Mouse (Mus musculus): ENCODE results near the gene Limch1. TPM values are rescaled to one million over a fixed set of nuclear protein-coding genes. Genes with fewer than 3 reads are reported as not detected.
A peak's percentile ranks its signal among the peaks of the same experiment; 100 is the strongest.

The Limch1 gene
- polyA plus RNA-seq, 1 experiment from 2014 or later: 6.7 TPM

GRCm38 (mm10) chr5:66826844-66827243 is 81.2 kb downstream of the Limch1 start:
- no peaks in the 10 kb centered on the region for H3K36me3 ChIP-seq (ENCODE audit: control insufficient read depth, insufficient read depth)
- no peak overlapping the region for H3K27ac ChIP-seq (ENCODE audit: low read depth, low read length)
- TF ChIP-seq CTCF (IDR thresholded peaks at IDR 0.05; ENCODE audit: low read depth): no peak
- H3K4me3 ChIP-seq (ENCODE audit: low read depth, low read length): no peak overlapping the region
- no peaks in the 10 kb centered on the region for H3K27me3 ChIP-seq (replicated peaks; ENCODE audit: control insufficient read depth, insufficient read depth, low read length)
- H3K4me2 ChIP-seq (replicated peaks; ENCODE audit: low read depth): no peak overlapping the region
- WGBS: 54% methylated on average over 8 of the region's 8 CpGs
- no peaks in the 10 kb centered on the region for H3K4me1 ChIP-seq (replicated peaks; ENCODE audit: control insufficient read depth, insufficient read depth, low read length)
- H3K9me3 ChIP-seq (ENCODE audit: control insufficient read depth): no peaks in the 10 kb centered on the region
- ATAC-seq: no peak
- no peak overlapping the region for H3K9ac ChIP-seq (ENCODE audit: low read depth, low read length)

- Histone ChIP-seq H3K4me1 (replicated peaks; ENCODE audit: control insufficient read depth, insufficient read depth, low read length) (no peaks in the 10 kb centered on the region), H3K27ac (ENCODE audit: low read depth, low read length) (no peak overlapping the region), H3K9me3 (ENCODE audit: control insufficient read depth) (no peaks in the 10 kb centered on the region), H3K9ac (ENCODE audit: low read depth, low read length) (no peak overlapping the region), H3K27me3 (replicated peaks; ENCODE audit: control insufficient read depth, insufficient read depth, low read length) (no peaks in the 10 kb centered on the region), H3K4me2 (replicated peaks; ENCODE audit: low read depth) (no peak overlapping the region), H3K36me3 (ENCODE audit: control insufficient read depth, insufficient read depth) (no peaks in the 10 kb centered on the region), H3K4me3 (ENCODE audit: low read depth, low read length) (no peak overlapping the region)
- no peak for TF ChIP-seq CTCF (IDR thresholded peaks at IDR 0.05; ENCODE audit: low read depth)
- no peak for ATAC-seq
- 87% methylated on average over 5 of the region's 5 CpGs for WGBS
These were observed 83.9 kb downstream of the Limch1 start for GRCm38 (mm10) chr5:66829505-66829904.

GRCm38 (mm10) chr5:66830206-66830605 is 84.6 kb downstream of the Limch1 start:
- Histone ChIP-seq H3K9ac (ENCODE audit: low read depth, low read length) (no peak overlapping the region), H3K27ac (ENCODE audit: low read depth, low read length) (no peak overlapping the region), H3K4me3 (ENCODE audit: low read depth, low read length) (no peak overlapping the region), H3K9me3 (ENCODE audit: control insufficient read depth) (no peaks in the 10 kb centered on the region), H3K27me3 (replicated peaks; ENCODE audit: control insufficient read depth, insufficient read depth, low read length) (no peaks in the 10 kb centered on the region), H3K4me2 (replicated peaks; ENCODE audit: low read depth) (no peak overlapping the region), H3K4me1 (replicated peaks; ENCODE audit: control insufficient read depth, insufficient read depth, low read length) (no peaks in the 10 kb centered on the region), H3K36me3 (ENCODE audit: control insufficient read depth, insufficient read depth) (no peaks in the 10 kb centered on the region)
- no peak for TF ChIP-seq CTCF (IDR thresholded peaks at IDR 0.05; ENCODE audit: low read depth)
- 97% methylated on average over 10 of the region's 10 CpGs for WGBS
- ATAC-seq: no peak

- H3K36me3 ChIP-seq (ENCODE audit: control insufficient read depth, insufficient read depth): no peaks in the 10 kb centered on the region
- no peak overlapping the region for H3K9ac ChIP-seq (ENCODE audit: low read depth, low read length)
- WGBS: 56% methylated on average over 6 of the region's 6 CpGs
- no peak overlapping the region for H3K4me3 ChIP-seq (ENCODE audit: low read depth, low read length)
- no peak overlapping the region for H3K4me2 ChIP-seq (replicated peaks; ENCODE audit: low read depth)
- ATAC-seq: no peak
- H3K4me1 ChIP-seq (replicated peaks; ENCODE audit: control insufficient read depth, insufficient read depth, low read length): no peaks in the 10 kb centered on the region
- TF ChIP-seq CTCF (IDR thresholded peaks at IDR 0.05; ENCODE audit: low read depth): no peak
- H3K27ac ChIP-seq (ENCODE audit: low read depth, low read length): no peak overlapping the region
- H3K9me3 ChIP-seq (ENCODE audit: control insufficient read depth): no peaks in the 10 kb centered on the region
- no peaks in the 10 kb centered on the region for H3K27me3 ChIP-seq (replicated peaks; ENCODE audit: control insufficient read depth, insufficient read depth, low read length)
These were observed 89.1 kb downstream of the Limch1 start for GRCm38 (mm10) chr5:66834756-66835155.

GRCm38 (mm10) chr5:66836892-66837291 is 91.3 kb downstream of the Limch1 start:
- TF ChIP-seq CTCF (IDR thresholded peaks at IDR 0.05; ENCODE audit: low read depth): 0 out of 2 replicates have a peak, but pooled peaks have one; percentile 21
- H3K27ac ChIP-seq (ENCODE audit: low read depth, low read length): no peak overlapping the region
- H3K9me3 ChIP-seq (ENCODE audit: control insufficient read depth): no peaks in the 10 kb centered on the region
- H3K4me3 ChIP-seq (ENCODE audit: low read depth, low read length): no peak overlapping the region
- H3K36me3 ChIP-seq (ENCODE audit: control insufficient read depth, insufficient read depth): no peaks in the 10 kb centered on the region
- no peaks in the 10 kb centered on the region for H3K4me1 ChIP-seq (replicated peaks; ENCODE audit: control insufficient read depth, insufficient read depth, low read length)
- 89% methylated on average over 4 of the region's 4 CpGs for WGBS
- ATAC-seq: no peak
- H3K4me2 ChIP-seq (replicated peaks; ENCODE audit: low read depth): no peak overlapping the region
- H3K9ac ChIP-seq (ENCODE audit: low read depth, low read length): no peak overlapping the region
- no peaks in the 10 kb centered on the region for H3K27me3 ChIP-seq (replicated peaks; ENCODE audit: control insufficient read depth, insufficient read depth, low read length)

- no peak for ATAC-seq
- 86% methylated on average over 2 of the region's 2 CpGs for WGBS
- H3K27me3 ChIP-seq (replicated peaks; ENCODE audit: control insufficient read depth, insufficient read depth, low read length): no peaks in the 10 kb centered on the region
These were observed 96.3 kb downstream of the Limch1 start for GRCm38 (mm10) chr5:66841971-66842370.

GRCm38 (mm10) chr5:66842776-66843175 is 97.1 kb downstream of the Limch1 start:
- TF ChIP-seq CTCF (IDR thresholded peaks at IDR 0.05; ENCODE audit: low read depth): no peak
- no peak overlapping the region for H3K4me2 ChIP-seq (replicated peaks; ENCODE audit: low read depth)
- no peak overlapping the region for H3K4me3 ChIP-seq (ENCODE audit: low read depth, low read length)
- H3K9ac ChIP-seq (ENCODE audit: low read depth, low read length): no peak overlapping the region
- no peak overlapping the region for H3K27ac ChIP-seq (ENCODE audit: low read depth, low read length)
- H3K27me3 ChIP-seq (replicated peaks; ENCODE audit: control insufficient read depth, insufficient read depth, low read length): no peaks in the 10 kb centered on the region
- no peaks in the 10 kb centered on the region for H3K36me3 ChIP-seq (ENCODE audit: control insufficient read depth, insufficient read depth)
- ATAC-seq: no peak
- no peaks in the 10 kb centered on the region for H3K9me3 ChIP-seq (ENCODE audit: control insufficient read depth)
- WGBS: 92% methylated on average over 5 of the region's 5 CpGs
- no peaks in the 10 kb centered on the region for H3K4me1 ChIP-seq (replicated peaks; ENCODE audit: control insufficient read depth, insufficient read depth, low read length)

More at GRCm38 (mm10) chr5:66841971-66842370, 96.3 kb downstream of the Limch1 start:
- Histone ChIP-seq H3K27ac (ENCODE audit: low read depth, low read length) (no peak overlapping the region), H3K4me2 (replicated peaks; ENCODE audit: low read depth) (no peak overlapping the region), H3K9me3 (ENCODE audit: control insufficient read depth) (no peaks in the 10 kb centered on the region), H3K36me3 (ENCODE audit: control insufficient read depth, insufficient read depth) (no peaks in the 10 kb centered on the region), H3K9ac (ENCODE audit: low read depth, low read length) (no peak overlapping the region), H3K4me1 (replicated peaks; ENCODE audit: control insufficient read depth, insufficient read depth, low read length) (no peaks in the 10 kb centered on the region), H3K4me3 (ENCODE audit: low read depth, low read length) (no peak overlapping the region)
- TF ChIP-seq CTCF (IDR thresholded peaks at IDR 0.05; ENCODE audit: low read depth): no peak

All from intestine, postnatal 0 days (tissue).